Mouse (Mus musculus) inflammation-experienced regulatory T-cells, adult 6 months (primary cell): ENCODE data around the gene Nmnat2. TPM values are rescaled to one million over a fixed set of nuclear protein-coding genes. Genes with fewer than 3 reads are reported as not detected.

Source experiments
- polyA plus RNA-seq, 3 experiments: library from polyadenylated mRNA; unstranded; fragments of 100-300 nt; shearing (Covaris generic); gene quantifications; one replicate each; pipeline ENCODE4 v1.2.1; 2017

Gene Nmnat2
- polyA plus RNA-seq, 3 experiments from 2014 or later = 0.34 to 4.1 (median 1.1) TPM

Other genes with a start within 250 kb of the Nmnat2 start
- not detected for gene Apobec4, start 204.4 kb upstream of the Nmnat2 start, polyA plus RNA-seq
- under 1 TPM in 2 of 3 experiments, not detected in 1; 0.74 to 0.94 TPM for gene Rgl1, start 188.6 kb upstream of the Nmnat2 start, polyA plus RNA-seq
- gene Arpc5, start 188.5 kb upstream of the Nmnat2 start, polyA plus RNA-seq = 100 to 1,000 TPM; 480 to 854 (median 552) TPM
- gene Ncf2, start 154.8 kb upstream of the Nmnat2 start, polyA plus RNA-seq = 1 to 10 TPM; 2.4 to 5.4 (median 2.8) TPM
- 10 to 100 TPM; 34.6 to 43.5 (median 38.8) TPM for gene Smg7, start 52.3 kb upstream of the Nmnat2 start, polyA plus RNA-seq
- 1 to 10 TPM in 1 of 3 experiments, under 1 TPM in 1, not detected in 1; 0.12 to 1.1 TPM for gene Lamc2, start 231.5 kb downstream of the Nmnat2 start, polyA plus RNA-seq